Mouse (Mus musculus): ENCODE measurements around the gene Crybb2.

- no peak for TF ChIP-seq CTCF (IDR thresholded peaks at IDR 0.05; ENCODE audit: borderline replicate concordance, insufficient read depth, low read length)
- no peak for TF ChIP-seq POLR2A (IDR thresholded peaks at IDR 0.05; ENCODE audit: low read depth, low read length)
Observed at GRCm38 (mm10) chr5:113101457-113101856, 31.5 kb upstream of the Crybb2 start.

Measured in embryonic fibroblast, embryonic 13.5 days (primary cell).